Comparison of ENCODE assay signal across 8 mouse cellular contexts in the genomic region with DNA sequence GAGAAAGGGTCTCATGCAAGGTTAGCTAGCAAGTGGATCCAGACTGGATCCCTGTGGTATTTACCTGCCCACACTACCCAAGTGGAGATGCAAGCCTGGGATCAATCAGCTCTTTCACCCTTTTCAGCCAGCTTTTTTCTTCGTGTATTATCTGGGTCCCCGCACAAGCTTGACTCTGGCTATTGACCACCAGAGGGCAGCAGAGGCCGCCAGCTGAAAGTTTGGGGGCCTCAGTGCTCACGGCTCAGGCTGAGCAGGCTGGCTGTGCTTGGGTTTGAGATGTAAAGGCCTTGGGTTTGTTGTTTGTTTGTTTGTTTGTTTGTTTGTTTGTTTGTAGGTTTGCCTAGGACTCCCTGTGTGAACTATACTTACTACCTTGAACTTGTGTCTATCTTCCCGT. TPM values are rescaled to one million over a fixed set of nuclear protein-coding genes. Genes with fewer than 3 reads are reported as not detected.
DNase-seq lines count a peak whose midpoint lies in the region; ATAC-seq and TF ChIP-seq lines count a peak whose summit lies in the region.

No protein-coding gene starts in this region.

- H3K4me3 ChIP-seq in E14TG2a.4 (replicated peaks; ENCODE audit: low read length), result no peak overlapping the region
- H3K4me3 ChIP-seq in embryonic facial prominence, embryonic 10.5 days, result no peak overlapping the region
- no peak overlapping the region for H3K4me3 ChIP-seq in heart, embryonic 14.5 days (ENCODE audit: control insufficient read depth in 1 of 2, insufficient read depth in 1 of 2, low read depth in 1 of 2, low read length in 2 of 2)
- H3K4me3 ChIP-seq in kidney, postnatal 0 days (replicated peaks; ENCODE audit: low read depth, low read length), result no peak overlapping the region
- no peak overlapping the region for H3K4me3 ChIP-seq in lung, embryonic 16.5 days (ENCODE audit: low read length)
- H3K4me3 ChIP-seq in olfactory bulb, adult 2 months (ENCODE audit: insufficient read depth, low read depth, low read length), result no peak overlapping the region

- peaks cover 52% of the 10 kb centered on the region for H3K4me1 ChIP-seq in E14TG2a.4 (replicated peaks; ENCODE audit: low read depth, low read length)
- peaks cover 36% of the 10 kb centered on the region for H3K4me1 ChIP-seq in embryonic facial prominence, embryonic 10.5 days
- peaks cover 3 to 10% of the 10 kb centered on the region in 2 experiments; a peak in 3 of 4 replicates for H3K4me1 ChIP-seq in heart, embryonic 14.5 days (ENCODE audit: control insufficient read depth in 2 of 2, insufficient read depth in 2 of 2, low read length in 2 of 2)
- H3K4me1 ChIP-seq in kidney, postnatal 0 days (replicated peaks; ENCODE audit: insufficient read depth, low read length), result no peaks in the 10 kb centered on the region; the same call in 1 of the 2 replicates
- H3K4me1 ChIP-seq in lung, embryonic 16.5 days (replicated peaks; ENCODE audit: control insufficient read depth, insufficient read depth, low read length), result peaks cover 14% of the 10 kb centered on the region
- peaks cover 9% of the 10 kb centered on the region for H3K4me1 ChIP-seq in olfactory bulb, adult 2 months (ENCODE audit: control insufficient read depth, insufficient read depth, low read length)

- H3K9me3 ChIP-seq in E14TG2a.4 (ENCODE audit: low read length), result no peaks in the 10 kb centered on the region
- no peaks in the 10 kb centered on the region for H3K9me3 ChIP-seq in embryonic facial prominence, embryonic 10.5 days
- no peaks in the 10 kb centered on the region for H3K9me3 ChIP-seq in heart, embryonic 14.5 days (ENCODE audit: control insufficient read depth, low read length)
- no peaks in the 10 kb centered on the region for H3K9me3 ChIP-seq in kidney, postnatal 0 days (replicated peaks; ENCODE audit: low read length)
- no peaks in the 10 kb centered on the region for H3K9me3 ChIP-seq in lung, embryonic 16.5 days (ENCODE audit: control insufficient read depth, low read length)

- 10% methylated on average over 5 of the region's 5 CpGs for WGBS in embryonic facial prominence, embryonic 10.5 days
- 13% methylated on average over 5 of the region's 5 CpGs for WGBS in heart, embryonic 14.5 days
- 16% methylated on average over 5 of the region's 5 CpGs for WGBS in kidney, postnatal 0 days
- 14% methylated on average over 5 of the region's 5 CpGs for WGBS in lung, embryonic 16.5 days
- 16% methylated on average over 5 of the region's 5 CpGs for WGBS in olfactory bulb, adult 2 months

- H3K36me3 ChIP-seq in E14TG2a.4 (ENCODE audit: insufficient read depth, low read length), result no peaks in the 10 kb centered on the region
- H3K36me3 ChIP-seq in embryonic facial prominence, embryonic 10.5 days (replicated peaks), result no peaks in the 10 kb centered on the region
- no peaks in the 10 kb centered on the region for H3K36me3 ChIP-seq in heart, embryonic 14.5 days (ENCODE audit: control insufficient read depth, insufficient read depth, low read length)
- H3K36me3 ChIP-seq in kidney, postnatal 0 days (ENCODE audit: insufficient read depth, low read length), result no peaks in the 10 kb centered on the region
- H3K36me3 ChIP-seq in lung, embryonic 16.5 days (ENCODE audit: control insufficient read depth, insufficient read depth, low read length), result no peaks in the 10 kb centered on the region

- peak; percentile 83 for TF ChIP-seq CTCF in E14TG2a.4 (conservative IDR thresholded peaks at IDR 0.05; ENCODE audit: low read length)
- TF ChIP-seq CTCF in kidney, postnatal 0 days (IDR thresholded peaks at IDR 0.05; ENCODE audit: low read depth), result peak; percentile 99
- peak; percentile 89 for TF ChIP-seq CTCF in olfactory bulb, adult 2 months (IDR thresholded peaks at IDR 0.05; ENCODE audit: insufficient read depth, low read depth, low read length)

- peak; percentile 86 for DNase-seq in adrenal gland, postnatal 14 days
- peak; percentile 88 for DNase-seq in embryonic facial prominence, embryonic 10.5 days (ENCODE audit: low spot score)
- DNase-seq in kidney, postnatal 0 days (ENCODE audit: low spot score), result peak; percentile 85
- DNase-seq in thymus, postnatal 14 days, result peak; percentile 85

- H3K9ac ChIP-seq in heart, embryonic 14.5 days (ENCODE audit: low read length), result no peak overlapping the region
- no peak overlapping the region for H3K9ac ChIP-seq in kidney, postnatal 0 days (ENCODE audit: low read depth, low read length)
- no peak overlapping the region for H3K9ac ChIP-seq in lung, embryonic 16.5 days (ENCODE audit: low read length)

- H3K27me3 ChIP-seq in E14TG2a.4 (ENCODE audit: insufficient read depth, low read length), result peaks cover 14% of the 10 kb centered on the region
- H3K27me3 ChIP-seq in embryonic facial prominence, embryonic 10.5 days (replicated peaks; ENCODE audit: low read depth, poor library complexity, severe bottlenecking), result 0 out of 2 replicates have a peak, but pooled peaks cover 4% of the 10 kb centered on the region
- no peaks in the 10 kb centered on the region for H3K27me3 ChIP-seq in heart, embryonic 14.5 days (ENCODE audit: control insufficient read depth, insufficient read depth, low read length)
- no peaks in the 10 kb centered on the region for H3K27me3 ChIP-seq in kidney, postnatal 0 days (ENCODE audit: insufficient read depth, low read length)
- no peaks in the 10 kb centered on the region for H3K27me3 ChIP-seq in lung, embryonic 16.5 days (ENCODE audit: control insufficient read depth, insufficient read depth, low read depth, low read length)

- ATAC-seq in heart, embryonic 14.5 days (ENCODE audit: insufficient number of reproducible peaks, insufficient read depth, low FRiP score, low read depth), result peak; percentile 58; the same call in 1 of the 2 replicates
- ATAC-seq in kidney, postnatal 0 days (replicated peaks; ENCODE audit: low FRiP score, low read depth), result peak; percentile 63
- ATAC-seq in lung, embryonic 16.5 days (ENCODE audit: low read depth), result peak; percentile 73

- no peak for TF ChIP-seq POLR2A in olfactory bulb, adult 2 months (IDR thresholded peaks at IDR 0.05; ENCODE audit: insufficient read depth, low read depth, low read length)

- H3K27ac ChIP-seq in embryonic facial prominence, embryonic 10.5 days (replicated peaks), result no peak overlapping the region
- H3K27ac ChIP-seq in heart, embryonic 14.5 days (replicated peaks in 1 of 2; ENCODE audit: control insufficient read depth in 1 of 2, insufficient read depth in 1 of 2, low read depth in 2 of 2, low read length in 2 of 2), result no peak overlapping the region
- H3K27ac ChIP-seq in kidney, postnatal 0 days, result no peak overlapping the region
- H3K27ac ChIP-seq in lung, embryonic 16.5 days (ENCODE audit: low read length), result no peak overlapping the region
- no peak overlapping the region for H3K27ac ChIP-seq in olfactory bulb, adult 2 months (ENCODE audit: insufficient read depth, low read depth, low read length)

- H3K4me2 ChIP-seq in heart, embryonic 14.5 days (ENCODE audit: low read length), result no peak overlapping the region; the same call in 1 of the 2 replicates
- peak overlapping the region; percentile 61; the same call in 1 of the 2 replicates for H3K4me2 ChIP-seq in kidney, postnatal 0 days (ENCODE audit: low read length)
- no peak overlapping the region for H3K4me2 ChIP-seq in lung, embryonic 16.5 days (ENCODE audit: low read depth, low read length)

RNA-seq across cellular contexts. Expression of gene Gnai2, which starts 10.4 kb away (rescaled TPM):
- total RNA-seq in adrenal gland, postnatal 14 days (2021), result 249 and 284 TPM in 2 replicates
- 334 and 363 TPM in 2 replicates for polyA plus RNA-seq in embryonic facial prominence, embryonic 10.5 days (2016; fragmentation: Nextera tagmentation; extraction: Ambion mirVana)
- polyA plus RNA-seq in heart, embryonic 14.5 days (2014; fragmentation: Nextera tagmentation; extraction: Ambion mirVana), result 379 and 410 TPM in 2 replicates
- 351 and 359 TPM in 2 replicates for polyA plus RNA-seq in kidney, postnatal 0 days (2015; fragmentation: Nextera tagmentation; extraction: Ambion mirVana)
- 457 and 458 TPM in 2 replicates for polyA plus RNA-seq in lung, embryonic 16.5 days (2015; fragmentation: Nextera tagmentation; extraction: Ambion mirVana)
- 1,429 TPM in 1 of 2 replicates, not detected in the other for polyA plus RNA-seq in olfactory bulb, adult 2 months (2012; ENCODE audit: insufficient read depth, insufficient read length, low replicate concordance, missing spikeins)

RNA-seq across cellular contexts. Expression of gene Slc38a3, which starts 23.8 kb away (rescaled TPM):
- 4.9 and 85.2 TPM in 2 replicates for total RNA-seq in adrenal gland, postnatal 14 days (2021)
- 5.6 and 6.6 TPM in 2 replicates for polyA plus RNA-seq in embryonic facial prominence, embryonic 10.5 days (2016; fragmentation: Nextera tagmentation; extraction: Ambion mirVana)
- polyA plus RNA-seq in heart, embryonic 14.5 days (2014; fragmentation: Nextera tagmentation; extraction: Ambion mirVana), result 2.7 TPM in 2 replicates
- polyA plus RNA-seq in kidney, postnatal 0 days (2015; fragmentation: Nextera tagmentation; extraction: Ambion mirVana), result 12.9 and 14.7 TPM in 2 replicates
- 4.5 and 5.4 TPM in 2 replicates for polyA plus RNA-seq in lung, embryonic 16.5 days (2015; fragmentation: Nextera tagmentation; extraction: Ambion mirVana)
- polyA plus RNA-seq in olfactory bulb, adult 2 months (2012; ENCODE audit: insufficient read depth, insufficient read length, low replicate concordance, missing spikeins), result not detected in 2 replicates

RNA-seq across cellular contexts. Expression of gene Gnat1, which starts 33.9 kb away (rescaled TPM):
- 0.34 and 0.41 TPM in 2 replicates for total RNA-seq in adrenal gland, postnatal 14 days (2021)
- 3.4 and 4.3 TPM in 2 replicates for polyA plus RNA-seq in embryonic facial prominence, embryonic 10.5 days (2016; fragmentation: Nextera tagmentation; extraction: Ambion mirVana)
- 0.63 and 1.7 TPM in 2 replicates for polyA plus RNA-seq in heart, embryonic 14.5 days (2014; fragmentation: Nextera tagmentation; extraction: Ambion mirVana)
- 0.89 and 1.2 TPM in 2 replicates for polyA plus RNA-seq in kidney, postnatal 0 days (2015; fragmentation: Nextera tagmentation; extraction: Ambion mirVana)
- 0.65 and 1.2 TPM in 2 replicates for polyA plus RNA-seq in lung, embryonic 16.5 days (2015; fragmentation: Nextera tagmentation; extraction: Ambion mirVana)
- not detected in 2 replicates for polyA plus RNA-seq in olfactory bulb, adult 2 months (2012; ENCODE audit: insufficient read depth, insufficient read length, low replicate concordance, missing spikeins)

RNA-seq across cellular contexts. Expression of gene Sema3b, which starts 36.5 kb away (rescaled TPM):
- 8.3 and 8.7 TPM in 2 replicates for total RNA-seq in adrenal gland, postnatal 14 days (2021)
- 2.7 TPM in 2 replicates for polyA plus RNA-seq in embryonic facial prominence, embryonic 10.5 days (2016; fragmentation: Nextera tagmentation; extraction: Ambion mirVana)
- polyA plus RNA-seq in heart, embryonic 14.5 days (2014; fragmentation: Nextera tagmentation; extraction: Ambion mirVana), result 6.5 and 7.2 TPM in 2 replicates
- polyA plus RNA-seq in kidney, postnatal 0 days (2015; fragmentation: Nextera tagmentation; extraction: Ambion mirVana), result 30.5 and 33.3 TPM in 2 replicates
- polyA plus RNA-seq in lung, embryonic 16.5 days (2015; fragmentation: Nextera tagmentation; extraction: Ambion mirVana), result 11.8 and 12.5 TPM in 2 replicates
- polyA plus RNA-seq in olfactory bulb, adult 2 months (2012; ENCODE audit: insufficient read depth, insufficient read length, low replicate concordance, missing spikeins), result not detected in 2 replicates

RNA-seq across cellular contexts. Expression of gene Ifrd2, which starts 58.1 kb away (rescaled TPM):
- total RNA-seq in adrenal gland, postnatal 14 days (2021), result 42.1 and 43.1 TPM in 2 replicates
- 59.7 and 72.1 TPM in 2 replicates for polyA plus RNA-seq in embryonic facial prominence, embryonic 10.5 days (2016; fragmentation: Nextera tagmentation; extraction: Ambion mirVana)
- polyA plus RNA-seq in heart, embryonic 14.5 days (2014; fragmentation: Nextera tagmentation; extraction: Ambion mirVana), result 44.6 and 45.7 TPM in 2 replicates
- polyA plus RNA-seq in kidney, postnatal 0 days (2015; fragmentation: Nextera tagmentation; extraction: Ambion mirVana), result 28.9 and 29.9 TPM in 2 replicates
- 44.1 and 51.9 TPM in 2 replicates for polyA plus RNA-seq in lung, embryonic 16.5 days (2015; fragmentation: Nextera tagmentation; extraction: Ambion mirVana)
- not detected in 2 replicates for polyA plus RNA-seq in olfactory bulb, adult 2 months (2012; ENCODE audit: insufficient read depth, insufficient read length, low replicate concordance, missing spikeins)
